Mouse (Mus musculus) bone marrow, adult 2 months (tissue): ENCODE data around the gene Itgb3.

Experiments used
- CTCF ChIP-seq: fragments of 200-500 bp; IDR thresholded peaks from 2 replicates; pipeline ENCODE4 v1.5.1; 2011; ENCODE audit warnings: low read length, control low read depth; ENCODE audit not compliant: control insufficient read depth, insufficient read depth
- POLR2A ChIP-seq: fragments of 200-500 bp; IDR thresholded peaks from 2 replicates; pipeline ENCODE4 v1.6.1; 2011; ENCODE audit warnings: low read depth, mild to moderate bottlenecking, control low read depth, low read length, borderline replicate concordance; ENCODE audit not compliant: control insufficient read depth

- TF ChIP-seq CTCF = no peak
- TF ChIP-seq POLR2A = no peak
Observed at GRCm38 (mm10) chr11:104568326-104568725, 39.5 kb upstream of the Itgb3 start.
